23 mouse cellular contexts compared by ENCODE assay signal in the genomic region with DNA sequence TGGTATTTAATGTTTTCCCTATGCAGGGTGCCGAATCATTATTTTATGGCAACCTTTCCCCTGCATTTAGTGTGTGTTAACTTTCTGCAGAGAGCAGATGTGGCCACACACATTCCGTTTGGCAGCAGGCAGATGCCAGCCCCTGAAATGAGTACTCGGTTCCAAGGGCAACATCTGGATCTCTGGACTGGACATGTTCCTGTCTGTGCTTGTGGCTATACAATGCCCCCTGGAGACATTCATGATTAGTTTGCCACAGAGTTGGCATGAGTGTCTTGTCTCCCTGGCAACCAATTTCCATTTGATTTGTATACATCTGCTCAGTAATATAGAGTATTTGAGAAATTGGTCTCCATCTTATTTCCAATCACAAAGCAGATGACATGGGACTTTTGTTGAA.
DNase-seq lines count a peak whose midpoint lies in the region; ATAC-seq and TF ChIP-seq lines count a peak whose summit lies in the region.
"Had no signal": no experiment of that assay in that cellular context is flagged by ENCODE, and none has a peak within 500 bp of the region (broad histone marks: within the 10 kb centered on the region; RNA-seq: fewer than 3 reads in every experiment).

No protein-coding gene starts in this region.

- H3K9ac ChIP-seq in embryonic facial prominence, embryonic 14.5 days (ENCODE audit: low read depth, low read length): no peak overlapping the region
- no peak overlapping the region for H3K9ac ChIP-seq in hindbrain, postnatal 0 days (replicated peaks; ENCODE audit: low read length)
- H3K9ac ChIP-seq in hindbrain, embryonic 12.5 days: no peak overlapping the region
- no peak overlapping the region for H3K9ac ChIP-seq in midbrain, postnatal 0 days (replicated peaks; ENCODE audit: low read length, poor library complexity, severe bottlenecking)
- H3K9ac ChIP-seq in midbrain, embryonic 13.5 days (replicated peaks): no peak overlapping the region
- H3K9ac ChIP-seq: embryonic facial prominence, embryonic 12.5 days; forebrain, embryonic 12.5 days; forebrain, embryonic 15.5 days; heart, embryonic 13.5 days had no signal

- DNase-seq in embryonic facial prominence, embryonic 14.5 days (ENCODE audit: low spot score): peak; percentile 73
- DNase-seq in embryonic facial prominence, embryonic 10.5 days (ENCODE audit: low spot score): no peak
- DNase-seq in hindbrain, postnatal 0 days (ENCODE audit: low spot score): peak; percentile 27
- peak; percentile 41 for DNase-seq in midbrain, postnatal 0 days (ENCODE audit: low spot score)
- peak; percentile 1 for DNase-seq in mesoderm, embryonic 11.5 days (ENCODE audit: low read depth, low spot score)
- no peak for DNase-seq in heart, postnatal 10 days
- DNase-seq: adrenal gland, adult 8-10 months; adrenal gland, postnatal 25 days; cerebellum, adult 18-20 months; cerebellum, adult 9-10 months; cerebellum, postnatal 14 days; gastrocnemius, postnatal 10 days; gastrocnemius, postnatal 36 days; heart, adult 2 months had no signal

- H3K4me2 ChIP-seq in embryonic facial prominence, embryonic 14.5 days (ENCODE audit: low read depth, low read length): no peak overlapping the region
- no peak overlapping the region for H3K4me2 ChIP-seq in hindbrain, postnatal 0 days (ENCODE audit: low read depth, low read length)
- no peak overlapping the region for H3K4me2 ChIP-seq in hindbrain, embryonic 12.5 days (replicated peaks)
- no peak overlapping the region for H3K4me2 ChIP-seq in midbrain, postnatal 0 days (ENCODE audit: low read depth, low read length, poor library complexity, severe bottlenecking)
- no peak overlapping the region for H3K4me2 ChIP-seq in midbrain, embryonic 13.5 days (replicated peaks)
- H3K4me2 ChIP-seq: embryonic facial prominence, embryonic 12.5 days; forebrain, embryonic 12.5 days; forebrain, embryonic 15.5 days; heart, embryonic 13.5 days had no signal

- H3K27ac ChIP-seq in embryonic facial prominence, embryonic 14.5 days (replicated peaks; ENCODE audit: low read depth, low read length): no peak overlapping the region
- no peak overlapping the region for H3K27ac ChIP-seq in embryonic facial prominence, embryonic 10.5 days (replicated peaks)
- no peak overlapping the region for H3K27ac ChIP-seq in hindbrain, postnatal 0 days
- H3K27ac ChIP-seq in hindbrain, embryonic 12.5 days: no peak overlapping the region
- H3K27ac ChIP-seq in midbrain, postnatal 0 days (ENCODE audit: low read depth, low read length): no peak overlapping the region
- no peak overlapping the region for H3K27ac ChIP-seq in midbrain, embryonic 13.5 days
- H3K27ac ChIP-seq: embryonic facial prominence, embryonic 12.5 days; forebrain, embryonic 12.5 days; forebrain, embryonic 15.5 days; heart, adult 2 months; heart, embryonic 10.5 days; heart, embryonic 13.5 days had no signal

- intact Hi-C loops in heart, postnatal 10 days (cut with DNase I): no loop called here

- no peaks in the 10 kb centered on the region for H3K36me3 ChIP-seq in embryonic facial prominence, embryonic 14.5 days (ENCODE audit: control insufficient read depth, insufficient read depth, low read length)
- H3K36me3 ChIP-seq in embryonic facial prominence, embryonic 10.5 days (replicated peaks): no peaks in the 10 kb centered on the region
- H3K36me3 ChIP-seq in hindbrain, postnatal 0 days (ENCODE audit: insufficient read depth, low read length): no peaks in the 10 kb centered on the region
- H3K36me3 ChIP-seq in hindbrain, embryonic 12.5 days: no peaks in the 10 kb centered on the region
- no peaks in the 10 kb centered on the region for H3K36me3 ChIP-seq in midbrain, postnatal 0 days (ENCODE audit: insufficient read depth, low read length)
- H3K36me3 ChIP-seq in midbrain, embryonic 13.5 days: no peaks in the 10 kb centered on the region
- H3K36me3 ChIP-seq: embryonic facial prominence, embryonic 12.5 days; forebrain, embryonic 12.5 days; forebrain, embryonic 15.5 days; heart, embryonic 10.5 days; heart, embryonic 13.5 days had no signal

- ATAC-seq in embryonic facial prominence, embryonic 14.5 days (ENCODE audit: low read depth): no peak
- no peak for ATAC-seq in hindbrain, postnatal 0 days
- no peak for ATAC-seq in hindbrain, embryonic 12.5 days (ENCODE audit: low FRiP score)
- ATAC-seq in midbrain, postnatal 0 days (ENCODE audit: low FRiP score): no peak
- ATAC-seq in midbrain, embryonic 13.5 days: no peak
- ATAC-seq: activated CD4-positive, CD25-positive, alpha-beta regulatory T cell, adult 4 months; forebrain, embryonic 15.5 days had no signal

- no peaks in the 10 kb centered on the region for H3K4me1 ChIP-seq in embryonic facial prominence, embryonic 14.5 days (ENCODE audit: control insufficient read depth, insufficient read depth, low read length)
- H3K4me1 ChIP-seq in embryonic facial prominence, embryonic 10.5 days: no peaks in the 10 kb centered on the region
- H3K4me1 ChIP-seq in hindbrain, postnatal 0 days (ENCODE audit: insufficient read depth, low read length): no peaks in the 10 kb centered on the region
- no peaks in the 10 kb centered on the region for H3K4me1 ChIP-seq in hindbrain, embryonic 12.5 days
- no peaks in the 10 kb centered on the region for H3K4me1 ChIP-seq in midbrain, postnatal 0 days (ENCODE audit: insufficient read depth, low read length)
- no peaks in the 10 kb centered on the region for H3K4me1 ChIP-seq in midbrain, embryonic 13.5 days (replicated peaks)
- H3K4me1 ChIP-seq: embryonic facial prominence, embryonic 12.5 days; forebrain, embryonic 12.5 days; forebrain, embryonic 15.5 days; heart, embryonic 10.5 days; heart, embryonic 13.5 days had no signal

- H3K4me3 ChIP-seq in embryonic facial prominence, embryonic 14.5 days (ENCODE audit: low read depth, low read length): no peak overlapping the region
- H3K4me3 ChIP-seq in embryonic facial prominence, embryonic 10.5 days: no peak overlapping the region
- H3K4me3 ChIP-seq in hindbrain, postnatal 0 days (ENCODE audit: low read length): no peak overlapping the region
- no peak overlapping the region for H3K4me3 ChIP-seq in hindbrain, embryonic 12.5 days
- H3K4me3 ChIP-seq in midbrain, postnatal 0 days (ENCODE audit: low read depth, low read length): no peak overlapping the region
- no peak overlapping the region for H3K4me3 ChIP-seq in midbrain, embryonic 13.5 days (replicated peaks)
- H3K4me3 ChIP-seq: embryonic facial prominence, embryonic 12.5 days; erythroblast, embryonic 14.5 days; forebrain, embryonic 12.5 days; forebrain, embryonic 15.5 days; heart, adult 2 months; heart, embryonic 10.5 days; heart, embryonic 13.5 days had no signal

- no peaks in the 10 kb centered on the region for H3K27me3 ChIP-seq in embryonic facial prominence, embryonic 14.5 days (replicated peaks; ENCODE audit: control insufficient read depth, insufficient read depth, low read length)
- no peaks in the 10 kb centered on the region for H3K27me3 ChIP-seq in embryonic facial prominence, embryonic 10.5 days (replicated peaks; ENCODE audit: low read depth, poor library complexity, severe bottlenecking)
- no peaks in the 10 kb centered on the region for H3K27me3 ChIP-seq in hindbrain, postnatal 0 days (ENCODE audit: insufficient read depth, low read length)
- H3K27me3 ChIP-seq in hindbrain, embryonic 12.5 days: no peaks in the 10 kb centered on the region
- H3K27me3 ChIP-seq in midbrain, postnatal 0 days (ENCODE audit: insufficient read depth, low read length): no peaks in the 10 kb centered on the region
- H3K27me3 ChIP-seq in midbrain, embryonic 13.5 days: no peaks in the 10 kb centered on the region
- H3K27me3 ChIP-seq: embryonic facial prominence, embryonic 12.5 days; forebrain, embryonic 12.5 days; forebrain, embryonic 15.5 days; heart, embryonic 13.5 days had no signal

- 47% methylated on average over 3 of the region's 3 CpGs for WGBS in embryonic facial prominence, embryonic 14.5 days
- WGBS in embryonic facial prominence, embryonic 10.5 days: 85% methylated on average over 3 of the region's 3 CpGs
- 39% methylated on average over 3 of the region's 3 CpGs for WGBS in hindbrain, postnatal 0 days
- WGBS in hindbrain, embryonic 12.5 days: 59% methylated on average over 3 of the region's 3 CpGs
- WGBS in midbrain, postnatal 0 days: 60% methylated on average over 3 of the region's 3 CpGs
- 68% methylated on average over 3 of the region's 3 CpGs for WGBS in midbrain, embryonic 13.5 days

- TF ChIP-seq CTCF in hindbrain, postnatal 0 days (IDR thresholded peaks at IDR 0.05; ENCODE audit: low read depth): no peak
- peak; percentile 4; the same call in 1 of the 2 replicates for TF ChIP-seq CTCF in midbrain, postnatal 0 days (IDR thresholded peaks at IDR 0.05)

- no peaks in the 10 kb centered on the region for H3K9me3 ChIP-seq in embryonic facial prominence, embryonic 14.5 days (ENCODE audit: control insufficient read depth, low read length)
- no peaks in the 10 kb centered on the region for H3K9me3 ChIP-seq in embryonic facial prominence, embryonic 10.5 days
- no peaks in the 10 kb centered on the region for H3K9me3 ChIP-seq in hindbrain, postnatal 0 days (ENCODE audit: low read length)
- no peaks in the 10 kb centered on the region for H3K9me3 ChIP-seq in hindbrain, embryonic 12.5 days (replicated peaks)
- no peaks in the 10 kb centered on the region for H3K9me3 ChIP-seq in midbrain, postnatal 0 days (ENCODE audit: low read length)
- H3K9me3 ChIP-seq in midbrain, embryonic 13.5 days: no peaks in the 10 kb centered on the region
- H3K9me3 ChIP-seq: embryonic facial prominence, embryonic 12.5 days; forebrain, embryonic 12.5 days; forebrain, embryonic 15.5 days; heart, embryonic 10.5 days had no signal

Comparison
In these comparisons a context has a peak if more than half of its experiments do, and no peak if none do; other contexts are left out.
1. DNase-seq: peak in embryonic facial prominence, embryonic 14.5 days (single experiment), hindbrain, postnatal 0 days (single experiment), midbrain, postnatal 0 days (single experiment) and mesoderm, embryonic 11.5 days (single experiment); none in embryonic facial prominence, embryonic 10.5 days (single experiment) and heart, postnatal 10 days (0 of 2).